ENCODE assay signal across 19 mouse cellular contexts in the genomic region with DNA sequence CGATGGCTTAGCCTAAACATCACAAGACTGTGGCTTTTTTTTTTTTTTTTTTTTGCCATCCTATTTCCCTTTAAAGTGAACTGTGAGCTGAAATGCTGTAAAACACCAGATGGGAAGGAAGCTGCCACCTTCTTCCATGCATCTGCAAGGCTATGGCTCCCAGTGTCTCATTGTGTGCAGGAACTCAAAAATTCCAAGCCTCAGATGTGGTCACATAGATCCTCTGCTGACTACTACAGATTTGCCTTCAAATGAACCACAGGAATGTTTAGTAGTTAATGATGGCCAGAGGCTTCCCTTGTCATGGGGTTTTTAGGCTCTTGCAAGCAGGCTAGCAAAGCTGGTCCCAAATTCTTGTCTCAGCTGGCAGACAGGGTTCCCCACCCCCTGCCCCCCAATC.
DNase-seq lines count a peak whose midpoint lies in the region; ATAC-seq and TF ChIP-seq lines count a peak whose summit lies in the region.
"Had no signal": no experiment of that assay in that cellular context is flagged by ENCODE, and none has a peak within 500 bp of the region (broad histone marks: within the 10 kb centered on the region; RNA-seq: fewer than 3 reads in every experiment).

No protein-coding gene starts in this region.

- no peak overlapping the region for H3K27ac ChIP-seq in MEL (ENCODE audit: control insufficient read depth, low read depth, low read length)
- H3K27ac ChIP-seq in embryonic facial prominence, embryonic 12.5 days: no peak overlapping the region
- peak overlapping the region; percentile 75; the same call in 1 of the 2 replicates for H3K27ac ChIP-seq in limb, embryonic 12.5 days
- H3K27ac ChIP-seq: heart, adult 2 months; hindbrain, embryonic 13.5 days; liver, embryonic 15.5 days; neural tube, embryonic 13.5 days had no signal

- H3K9me3 ChIP-seq in MEL (replicated peaks; ENCODE audit: insufficient read depth, low read length): no peaks in the 10 kb centered on the region
- no peaks in the 10 kb centered on the region for H3K9me3 ChIP-seq in embryonic facial prominence, embryonic 12.5 days
- H3K9me3 ChIP-seq in limb, embryonic 12.5 days: no peaks in the 10 kb centered on the region
- H3K9me3 ChIP-seq: hindbrain, embryonic 13.5 days; liver, embryonic 15.5 days; neural tube, embryonic 13.5 days had no signal

- TF ChIP-seq POLR2A in MEL (IDR thresholded peaks at IDR 0.05; ENCODE audit: control insufficient read depth in 1 of 2, insufficient read depth in 1 of 2, low read depth in 1 of 2, low read length in 2 of 2, poor library complexity in 1 of 2): no peak

- H3K9ac ChIP-seq in MEL (ENCODE audit: control insufficient read depth, low read depth, low read length, poor library complexity, severe bottlenecking): no peak overlapping the region
- no peak overlapping the region for H3K9ac ChIP-seq in embryonic facial prominence, embryonic 12.5 days
- no peak overlapping the region for H3K9ac ChIP-seq in limb, embryonic 12.5 days (replicated peaks)
- H3K9ac ChIP-seq: hindbrain, embryonic 13.5 days; liver, embryonic 15.5 days; neural tube, embryonic 13.5 days had no signal

- H3K4me2 ChIP-seq in embryonic facial prominence, embryonic 12.5 days (replicated peaks): no peak overlapping the region
- H3K4me2 ChIP-seq in limb, embryonic 12.5 days: no peak overlapping the region
- H3K4me2 ChIP-seq: hindbrain, embryonic 13.5 days; liver, embryonic 15.5 days; neural tube, embryonic 13.5 days had no signal

- no peak for TF ChIP-seq RAD21 in MEL (IDR thresholded peaks at IDR 0.05; ENCODE audit: low read depth, low read length)

- TF ChIP-seq EP300 in MEL (IDR thresholded peaks at IDR 0.05; ENCODE audit: low read depth in 1 of 2, low read length in 2 of 2): no peak

- ATAC-seq in frontal cortex, adult (ENCODE audit: low TSS enrichment): peak; percentile 90
- peak; percentile 47; the same call in 1 of the 2 replicates for ATAC-seq in embryonic facial prominence, embryonic 12.5 days (ENCODE audit: insufficient number of reproducible peaks, insufficient read depth, low FRiP score, low TSS enrichment)
- peak; percentile 52; the same call in 1 of the 2 replicates for ATAC-seq in limb, embryonic 12.5 days (ENCODE audit: insufficient number of reproducible peaks, insufficient read depth, low FRiP score, low TSS enrichment, low read depth)
- ATAC-seq: intestine, postnatal 0 days had no signal

- no peaks in the 10 kb centered on the region for H3K27me3 ChIP-seq in MEL (ENCODE audit: control insufficient read depth in 1 of 2, insufficient read depth in 2 of 2, low read length in 2 of 2)
- no peaks in the 10 kb centered on the region for H3K27me3 ChIP-seq in embryonic facial prominence, embryonic 12.5 days
- no peaks in the 10 kb centered on the region for H3K27me3 ChIP-seq in limb, embryonic 12.5 days
- H3K27me3 ChIP-seq: hindbrain, embryonic 13.5 days; liver, embryonic 15.5 days; neural tube, embryonic 13.5 days had no signal

- H3K4me1 ChIP-seq in MEL (ENCODE audit: control insufficient read depth in 1 of 2, insufficient read depth in 2 of 2, low read length in 2 of 2): peaks cover 2 to 6% of the 10 kb centered on the region in 2 experiments; a peak in 1 of 4 replicates
- no peaks in the 10 kb centered on the region for H3K4me1 ChIP-seq in embryonic facial prominence, embryonic 12.5 days
- H3K4me1 ChIP-seq in limb, embryonic 12.5 days (replicated peaks): peaks cover 8% of the 10 kb centered on the region
- H3K4me1 ChIP-seq: hindbrain, embryonic 13.5 days; liver, embryonic 15.5 days; neural tube, embryonic 13.5 days had no signal

- no peak for DNase-seq in frontal cortex, postnatal 14 days (ENCODE audit: low spot score in 2 of 2)
- DNase-seq in MEL (ENCODE audit: low read depth, low spot score): no peak
- DNase-seq in cerebellum, adult 11 months: no peak
- no peak for DNase-seq in gastrocnemius, adult 18-20 months (ENCODE audit: low spot score)
- DNase-seq in layer of hippocampus, adult 11-12 months (ENCODE audit: low spot score): no peak
- DNase-seq: adrenal gland, postnatal 10 days; cerebellum, postnatal 10 days; heart, adult 2 months; kidney, postnatal 10 days; right cerebral cortex, postnatal 4 days had no signal

- H3K79me2 ChIP-seq in MEL (ENCODE audit: control insufficient read depth, insufficient read depth, low read length, poor library complexity): no peaks in the 10 kb centered on the region

- H3K4me3 ChIP-seq in MEL (ENCODE audit: control insufficient read depth in 1 of 2, insufficient read depth in 1 of 2, low read depth in 2 of 2, low read length in 2 of 2): no peak overlapping the region
- H3K4me3 ChIP-seq in embryonic facial prominence, embryonic 12.5 days: no peak overlapping the region
- no peak overlapping the region for H3K4me3 ChIP-seq in limb, embryonic 12.5 days (replicated peaks)
- H3K4me3 ChIP-seq: erythroblast, embryonic 14.5 days; heart, adult 2 months; hindbrain, embryonic 13.5 days; liver, embryonic 15.5 days; neural tube, embryonic 13.5 days had no signal

- 29% methylated on average over 1 of the region's 1 CpGs for WGBS in embryonic facial prominence, embryonic 12.5 days
- 7% methylated on average over 1 of the region's 1 CpGs for WGBS in limb, embryonic 12.5 days

- no peak for TF ChIP-seq CTCF in MEL (IDR thresholded peaks at IDR 0.05 in 2 of 3, conservative IDR thresholded peaks at IDR 0.05 in 1 of 3; ENCODE audit: control insufficient read depth in 1 of 3, insufficient read depth in 1 of 3, low read depth in 2 of 3, low read length in 3 of 3, poor library complexity in 1 of 3, severe bottlenecking in 1 of 3)

- H3K36me3 ChIP-seq in MEL (ENCODE audit: control insufficient read depth in 1 of 2, insufficient read depth in 2 of 2, low read length in 2 of 2): no peaks in the 10 kb centered on the region; a peak in 1 of 4 replicates
- no peaks in the 10 kb centered on the region for H3K36me3 ChIP-seq in embryonic facial prominence, embryonic 12.5 days
- H3K36me3 ChIP-seq in limb, embryonic 12.5 days: no peaks in the 10 kb centered on the region
- H3K36me3 ChIP-seq: G1E; hindbrain, embryonic 13.5 days; liver, embryonic 15.5 days; neural tube, embryonic 13.5 days had no signal

TF ChIP-seq in MEL, 35 proteins besides CTCF, POLR2A, EP300 and RAD21:
- TF ChIP-seq ZNF384 (IDR thresholded peaks at IDR 0.05; ENCODE audit: low read depth, low read length) (0 out of 2 replicates have a peak, but pooled peaks have one; percentile 9), POLR2AphosphoS2 (IDR thresholded peaks at IDR 0.05; ENCODE audit: low read length) (no peak), ETS1 (IDR thresholded peaks at IDR 0.05; ENCODE audit: low read depth, low read length) (no peak)
